Mouse (Mus musculus): ENCODE measurements around the gene Tex33. TPM values are rescaled to one million over a fixed set of nuclear protein-coding genes. Genes with fewer than 3 reads are reported as not detected.
"Not testable (repeated sequence)": the region's sequence is repeated elsewhere in the genome, so short reads cannot be mapped to it uniquely, and the experiment has no call there.

Tex33 gene
- total and polyA plus RNA-seq, 3 experiments = 4.3 to 4.7 TPM; not detected in 1

DNA sequence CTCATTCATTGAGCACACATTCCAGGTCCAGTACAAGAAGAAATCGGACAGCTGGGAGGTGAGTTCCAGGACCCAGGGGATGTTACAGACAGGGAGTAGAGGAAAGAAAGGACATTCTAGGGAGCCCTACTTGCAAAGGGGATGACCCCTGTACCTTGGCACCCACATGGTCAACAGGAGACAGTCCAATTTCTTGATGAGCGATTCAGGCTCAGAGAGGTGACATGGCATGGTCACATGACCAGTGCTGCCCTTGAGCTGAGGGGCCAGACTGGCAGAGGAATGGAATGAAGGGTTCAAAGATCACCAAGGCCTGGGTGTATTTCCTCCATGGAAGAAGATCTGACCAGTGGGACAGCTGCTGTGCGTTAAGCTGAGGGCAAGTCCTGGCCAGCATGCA, 51.1 kb downstream of the Tex33 start:
- Histone ChIP-seq H3K4me1 (ENCODE audit: control insufficient read depth in 1 of 2, insufficient read depth in 2 of 2, low read length in 2 of 2) (no peaks in the 10 kb centered on the region), H3K79me2 (ENCODE audit: control insufficient read depth, insufficient read depth, low read length, poor library complexity) (no peaks in the 10 kb centered on the region), H3K27ac (ENCODE audit: control insufficient read depth, low read depth, low read length) (no peak overlapping the region), H3K36me3 (ENCODE audit: control insufficient read depth in 1 of 2, insufficient read depth in 2 of 2, low read length in 2 of 2) (no peaks in the 10 kb centered on the region), H3K9ac (ENCODE audit: control insufficient read depth, low read depth, low read length, poor library complexity, severe bottlenecking) (no peak overlapping the region), H3K4me3 (ENCODE audit: control insufficient read depth in 1 of 2, insufficient read depth in 1 of 2, low read depth in 2 of 2, low read length in 2 of 2) (no peak overlapping the region), H3K27me3 (ENCODE audit: control insufficient read depth in 1 of 2, insufficient read depth in 2 of 2, low read length in 2 of 2) (no peaks in the 10 kb centered on the region), H3K9me3 (replicated peaks; ENCODE audit: insufficient read depth, low read length) (no peaks in the 10 kb centered on the region)
- no peak for DNase-seq (ENCODE audit: low read depth, low spot score)
- no peak for TF ChIP-seq POLR2A (IDR thresholded peaks at IDR 0.05; ENCODE audit: control insufficient read depth in 1 of 2, insufficient read depth in 1 of 2, low read depth in 1 of 2, low read length in 2 of 2, poor library complexity in 1 of 2)
- TF ChIP-seq RAD21 (IDR thresholded peaks at IDR 0.05; ENCODE audit: low read depth, low read length) = no peak
- no peak for TF ChIP-seq CHD2 (IDR thresholded peaks at IDR 0.05; ENCODE audit: low read length)
- no peak for TF ChIP-seq RCOR1 (IDR thresholded peaks at IDR 0.05; ENCODE audit: low read depth, low read length)
- no peak for TF ChIP-seq TCF12 (IDR thresholded peaks at IDR 0.05; ENCODE audit: low read depth, low read length)
- TF ChIP-seq JUND (IDR thresholded peaks at IDR 0.05; ENCODE audit: low read depth, low read length) = no peak
- no peak for TF ChIP-seq MAFK (IDR thresholded peaks at IDR 0.05; ENCODE audit: borderline replicate concordance, low read depth, low read length)
- TF ChIP-seq HCFC1 (IDR thresholded peaks at IDR 0.05; ENCODE audit: low read depth, low read length) = no peak
- TF ChIP-seq E2F4 (IDR thresholded peaks at IDR 0.05; ENCODE audit: borderline replicate concordance, low read depth, low read length) = no peak
- no peak for TF ChIP-seq NELFE (IDR thresholded peaks at IDR 0.05; ENCODE audit: low read depth, low read length)
- TF ChIP-seq ELF1 (IDR thresholded peaks at IDR 0.05; ENCODE audit: low read depth, low read length) = no peak
- no peak for TF ChIP-seq KAT2A (conservative IDR thresholded peaks at IDR 0.05; ENCODE audit: low read depth, low read length)
- no peak for TF ChIP-seq POLR2AphosphoS5 (IDR thresholded peaks at IDR 0.05; ENCODE audit: borderline replicate concordance, low read depth, low read length)

GRCm38 (mm10) chr15:78343683-78344082, 52.0 kb downstream of the Tex33 start:
- Histone ChIP-seq H3K9ac (ENCODE audit: control insufficient read depth, low read depth, low read length, poor library complexity, severe bottlenecking) (no peak overlapping the region), H3K4me1 (ENCODE audit: control insufficient read depth in 1 of 2, insufficient read depth in 2 of 2, low read length in 2 of 2) (no peaks in the 10 kb centered on the region), H3K36me3 (ENCODE audit: control insufficient read depth in 1 of 2, insufficient read depth in 2 of 2, low read length in 2 of 2) (no peaks in the 10 kb centered on the region), H3K4me3 (ENCODE audit: control insufficient read depth in 1 of 2, insufficient read depth in 1 of 2, low read depth in 2 of 2, low read length in 2 of 2) (no peak overlapping the region), H3K9me3 (replicated peaks; ENCODE audit: insufficient read depth, low read length) (no peaks in the 10 kb centered on the region), H3K79me2 (ENCODE audit: control insufficient read depth, insufficient read depth, low read length, poor library complexity) (no peaks in the 10 kb centered on the region), H3K27ac (ENCODE audit: control insufficient read depth, low read depth, low read length) (no peak overlapping the region), H3K27me3 (ENCODE audit: control insufficient read depth in 1 of 2, insufficient read depth in 2 of 2, low read length in 2 of 2) (no peaks in the 10 kb centered on the region)
- no peak for TF ChIP-seq BHLHE40 (IDR thresholded peaks at IDR 0.05; ENCODE audit: borderline replicate concordance, low read depth, low read length)
- no peak for TF ChIP-seq ZKSCAN1 (IDR thresholded peaks at IDR 0.05; ENCODE audit: low read depth, low read length)
- TF ChIP-seq EP300 (IDR thresholded peaks at IDR 0.05; ENCODE audit: low read depth in 1 of 2, low read length in 2 of 2) = no peak
- no peak for TF ChIP-seq MAFK (IDR thresholded peaks at IDR 0.05; ENCODE audit: borderline replicate concordance, low read depth, low read length)
- TF ChIP-seq RCOR1 (IDR thresholded peaks at IDR 0.05; ENCODE audit: low read depth, low read length) = no peak
- TF ChIP-seq CHD1 (IDR thresholded peaks at IDR 0.05; ENCODE audit: low read depth, low read length) = no peak
- TF ChIP-seq TCF12 (IDR thresholded peaks at IDR 0.05; ENCODE audit: low read depth, low read length) = no peak
- TF ChIP-seq MYB (IDR thresholded peaks at IDR 0.05; ENCODE audit: low read depth, low read length) = no peak
- no peak for TF ChIP-seq ELF1 (IDR thresholded peaks at IDR 0.05; ENCODE audit: low read depth, low read length)
- no peak for TF ChIP-seq GATA1 (IDR thresholded peaks at IDR 0.05; ENCODE audit: low read depth, low read length)
- no peak for TF ChIP-seq POLR2AphosphoS5 (IDR thresholded peaks at IDR 0.05; ENCODE audit: borderline replicate concordance, low read depth, low read length)
- DNase-seq (ENCODE audit: low read depth, low spot score) = no peak

GRCm38 (mm10) chr15:78340919-78341318, 54.8 kb downstream of the Tex33 start:
- H3K27ac ChIP-seq (ENCODE audit: control insufficient read depth, low read depth, low read length); H3K27me3 ChIP-seq (ENCODE audit: control insufficient read depth in 1 of 2, insufficient read depth in 2 of 2, low read length in 2 of 2); H3K36me3 ChIP-seq (ENCODE audit: control insufficient read depth in 1 of 2, insufficient read depth in 2 of 2, low read length in 2 of 2): not testable (repeated sequence)

More at GRCm38 (mm10) chr15:78340919-78341318, 54.8 kb downstream of the Tex33 start:
- H3K9me3 ChIP-seq (replicated peaks; ENCODE audit: insufficient read depth, low read length); H3K4me1 ChIP-seq (ENCODE audit: control insufficient read depth in 1 of 2, insufficient read depth in 2 of 2, low read length in 2 of 2); H3K79me2 ChIP-seq (ENCODE audit: control insufficient read depth, insufficient read depth, low read length, poor library complexity); DNase-seq (ENCODE audit: low read depth, low spot score); H3K9ac ChIP-seq (ENCODE audit: control insufficient read depth, low read depth, low read length, poor library complexity, severe bottlenecking); H3K4me3 ChIP-seq (ENCODE audit: control insufficient read depth in 1 of 2, insufficient read depth in 1 of 2, low read depth in 2 of 2, low read length in 2 of 2): not testable (repeated sequence)

Measured in MEL (cell line).